Mouse (Mus musculus): ENCODE measurements around the gene Sdhb. TPM values are rescaled to one million over a fixed set of nuclear protein-coding genes. Genes with fewer than 3 reads are reported as not detected.

Sdhb gene
- polyA plus RNA-seq, 1 experiment, result 122 TPM

GRCm38 (mm10) chr4:141017657-141018436, 56.8 kb downstream of the Sdhb start:
- Histone ChIP-seq H3K4me3 (ENCODE audit: insufficient read depth, low read length) (no peak overlapping the region), H3K4me1 (ENCODE audit: control insufficient read depth, insufficient read depth, low read length) (no peaks in the 10 kb centered on the region), H3K27ac (ENCODE audit: insufficient read depth, low read length) (no peak overlapping the region)
- TF ChIP-seq CTCF (IDR thresholded peaks at IDR 0.05; ENCODE audit: borderline replicate concordance, insufficient read depth, low read length) (no peak), POLR2A (IDR thresholded peaks at IDR 0.05; ENCODE audit: low read depth, low read length) (no peak)

DNA sequence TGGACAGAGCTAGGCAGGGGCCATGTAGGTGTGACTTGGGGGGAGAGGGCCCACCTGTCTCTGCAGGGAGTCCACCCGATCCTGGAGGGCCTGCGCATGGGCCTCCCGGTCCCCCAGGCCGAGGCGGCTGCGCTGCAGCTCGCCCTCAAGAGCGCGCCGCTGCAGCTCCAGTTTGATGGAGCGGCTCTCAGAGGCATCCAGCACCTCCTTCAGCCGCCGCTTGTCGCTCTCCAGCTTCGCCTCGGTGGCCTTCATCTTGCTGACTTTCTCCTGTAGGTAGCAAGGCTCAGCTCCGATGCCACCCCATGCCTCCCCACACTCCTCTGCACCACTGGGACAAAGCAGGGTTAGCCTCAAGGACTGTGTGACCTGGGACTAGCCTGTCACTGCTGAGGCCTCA, 59.2 kb downstream of the Sdhb start:
- H3K27ac ChIP-seq (ENCODE audit: insufficient read depth, low read length), result no peak overlapping the region
- no peaks in the 10 kb centered on the region for H3K4me1 ChIP-seq (ENCODE audit: control insufficient read depth, insufficient read depth, low read length)
- H3K4me3 ChIP-seq (ENCODE audit: insufficient read depth, low read length), result no peak overlapping the region
- TF ChIP-seq POLR2A (IDR thresholded peaks at IDR 0.05; ENCODE audit: low read depth, low read length) (no peak), CTCF (IDR thresholded peaks at IDR 0.05; ENCODE audit: borderline replicate concordance, insufficient read depth, low read length) (no peak)

- Histone ChIP-seq H3K4me1 (ENCODE audit: control insufficient read depth, insufficient read depth, low read length) (no peaks in the 10 kb centered on the region), H3K27ac (ENCODE audit: insufficient read depth, low read length) (no peak overlapping the region), H3K4me3 (ENCODE audit: insufficient read depth, low read length) (no peak overlapping the region)
- no peak for TF ChIP-seq POLR2A (IDR thresholded peaks at IDR 0.05; ENCODE audit: low read depth, low read length)
Observed at GRCm38 (mm10) chr4:141020811-141021613, 60.0 kb downstream of the Sdhb start.

- Histone ChIP-seq H3K4me3 (ENCODE audit: insufficient read depth, low read length) (no peak overlapping the region), H3K4me1 (ENCODE audit: control insufficient read depth, insufficient read depth, low read length) (no peaks in the 10 kb centered on the region), H3K27ac (ENCODE audit: insufficient read depth, low read length) (no peak overlapping the region)
- no peak for TF ChIP-seq POLR2A (IDR thresholded peaks at IDR 0.05; ENCODE audit: low read depth, low read length)
Observed at GRCm38 (mm10) chr4:141021614-141021929, 60.6 kb downstream of the Sdhb start.

DNA sequence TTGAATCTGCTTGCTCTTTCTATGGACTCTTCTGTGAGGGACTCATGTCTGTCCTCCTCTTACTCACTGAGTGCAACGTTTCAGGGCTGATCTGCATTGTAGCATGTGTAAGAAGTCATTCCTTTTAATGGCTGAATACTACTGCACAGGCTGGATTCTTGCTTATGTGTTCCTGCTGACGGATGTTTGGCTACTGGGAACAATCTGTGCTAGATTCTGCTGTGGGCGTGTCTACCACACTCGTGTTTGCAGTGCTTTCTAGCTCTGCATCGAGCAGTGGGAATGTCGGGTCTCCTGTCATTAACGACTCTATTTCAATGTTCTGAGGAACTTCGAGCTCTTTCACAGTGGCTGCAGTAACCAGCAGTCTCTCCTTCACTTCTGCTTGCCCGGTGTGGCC, 63.0 kb downstream of the Sdhb start:
- TF ChIP-seq CTCF (IDR thresholded peaks at IDR 0.05; ENCODE audit: borderline replicate concordance, insufficient read depth, low read length), result no peak
- no peak for TF ChIP-seq POLR2A (IDR thresholded peaks at IDR 0.05; ENCODE audit: low read depth, low read length)
- H3K27ac ChIP-seq (ENCODE audit: insufficient read depth, low read length), result no peak overlapping the region

DNA sequence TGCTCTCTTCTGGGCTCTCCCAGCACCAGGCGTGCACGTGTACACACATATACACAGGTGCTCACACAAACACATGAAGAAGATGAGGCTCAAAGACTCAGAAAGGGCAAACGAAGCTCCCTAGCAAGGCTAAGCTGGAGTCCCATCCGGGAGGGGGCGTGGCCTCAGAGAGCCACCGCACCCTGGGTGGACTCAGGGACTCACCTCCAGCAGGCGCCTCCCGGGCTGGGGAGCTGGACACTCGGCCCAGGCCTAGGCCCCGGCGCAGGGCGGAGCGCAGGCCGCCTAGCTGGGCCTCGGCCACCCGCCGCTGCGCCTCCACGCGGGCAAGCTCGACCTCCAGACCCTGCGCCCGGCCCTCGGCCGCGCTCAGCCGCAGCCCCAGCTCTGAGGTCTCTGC, 64.0 kb downstream of the Sdhb start:
- Histone ChIP-seq H3K4me1 (ENCODE audit: control insufficient read depth, insufficient read depth, low read length) (no peaks in the 10 kb centered on the region), H3K27ac (ENCODE audit: insufficient read depth, low read length) (no peak overlapping the region), H3K4me3 (ENCODE audit: insufficient read depth, low read length) (no peak overlapping the region)
- TF ChIP-seq CTCF (IDR thresholded peaks at IDR 0.05; ENCODE audit: borderline replicate concordance, insufficient read depth, low read length), result no peak
- TF ChIP-seq POLR2A (IDR thresholded peaks at IDR 0.05; ENCODE audit: low read depth, low read length), result no peak

More for the DNA sequence above, 63.0 kb downstream of the Sdhb start:
- no peak overlapping the region for H3K4me3 ChIP-seq (ENCODE audit: insufficient read depth, low read length)
- no peaks in the 10 kb centered on the region for H3K4me1 ChIP-seq (ENCODE audit: control insufficient read depth, insufficient read depth, low read length)

Other genes starting within 250 kb of the Sdhb start
- gene Padi6, start 218.6 kb upstream of the Sdhb start, polyA plus RNA-seq (2011; ENCODE audit: insufficient read length, low read depth, missing spikeins), result not detected in 2 replicates
- not detected in 2 replicates for gene Padi4, start 187.0 kb upstream of the Sdhb start, polyA plus RNA-seq (2011; ENCODE audit: insufficient read length, low read depth, missing spikeins)
- gene Padi3, start 150.6 kb upstream of the Sdhb start, polyA plus RNA-seq (2011; ENCODE audit: insufficient read length, low read depth, missing spikeins), result not detected in 2 replicates
- not detected in 2 replicates for gene Padi1, start 115.4 kb upstream of the Sdhb start, polyA plus RNA-seq (2011; ENCODE audit: insufficient read length, low read depth, missing spikeins)
- not detected in 2 replicates for gene Padi2, start 54.9 kb upstream of the Sdhb start, polyA plus RNA-seq (2011; ENCODE audit: insufficient read length, low read depth, missing spikeins)
- gene Atp13a2, start 25.7 kb downstream of the Sdhb start, polyA plus RNA-seq (2011; ENCODE audit: insufficient read length, low read depth, missing spikeins), result 12.3 and 16.6 TPM in 2 replicates
- 108 and 200 TPM in 2 replicates for gene Mfap2, start 49.2 kb downstream of the Sdhb start, polyA plus RNA-seq (2011; ENCODE audit: insufficient read length, low read depth, missing spikeins)
- 10.3 and 12.5 TPM in 2 replicates for gene Crocc, start 99.3 kb downstream of the Sdhb start, polyA plus RNA-seq (2011; ENCODE audit: insufficient read length, low read depth, missing spikeins)
- 47.2 and 48.5 TPM in 2 replicates for gene Necap2, start 117.2 kb downstream of the Sdhb start, polyA plus RNA-seq (2011; ENCODE audit: insufficient read length, low read depth, missing spikeins)
- not detected in 2 replicates for gene Spata21, start 127.1 kb downstream of the Sdhb start, polyA plus RNA-seq (2011; ENCODE audit: insufficient read length, low read depth, missing spikeins)
- gene Szrd1, start 178.6 kb downstream of the Sdhb start, polyA plus RNA-seq (2011; ENCODE audit: insufficient read length, low read depth, missing spikeins), result 117 and 126 TPM in 2 replicates
- 17.9 and 22.1 TPM in 2 replicates for gene Fbxo42, start 186.7 kb downstream of the Sdhb start, polyA plus RNA-seq (2011; ENCODE audit: insufficient read length, low read depth, missing spikeins)